Mouse (Mus musculus) frontal cortex, adult (tissue): ENCODE data around the gene Asrgl1.
"Not testable (repeated sequence)": the region's sequence is repeated elsewhere in the genome, so short reads cannot be mapped to it uniquely, and the experiment has no call there.

Source experiments
- ATAC-seq: cut with Nextera tagmentation; 2 replicates; pipeline ENCODE4 v1.9.2; 2017; ENCODE audit warnings: mild to moderate bottlenecking, moderate library complexity, mixed read lengths; ENCODE audit not compliant: low TSS enrichment

The Asrgl1 gene

GRCm38 (mm10) chr19:9135512-9136331, at the start of gene Asrgl1:
Gene Asrgl1, minus strand, starts transcription at chr19:9135636.
- ATAC-seq, result peak; percentile 99

DNA sequence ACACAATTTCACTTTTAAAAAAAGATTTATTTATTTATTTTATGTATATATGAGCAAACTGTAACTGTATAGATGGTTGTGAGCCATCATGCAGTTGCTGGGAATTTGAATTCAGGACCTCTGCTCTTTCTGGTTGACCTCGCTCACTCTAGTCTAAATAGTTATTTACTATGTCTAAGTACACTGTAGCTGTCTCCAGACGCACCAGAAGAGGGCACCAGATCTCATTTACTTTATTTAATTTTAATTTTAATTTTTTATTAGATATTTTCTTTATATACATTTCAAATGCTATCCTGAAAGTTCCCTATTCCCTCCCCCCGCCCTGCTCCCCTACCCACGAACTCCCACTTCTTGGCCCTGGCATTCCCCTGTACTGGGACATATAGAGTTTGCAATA, 10.8 kb upstream of the Asrgl1 start:
- ATAC-seq, result no peak

- ATAC-seq, result peak; percentile 74
These were observed 8.2 kb upstream of the Asrgl1 start for GRCm38 (mm10) chr19:9143639-9144125.

DNA sequence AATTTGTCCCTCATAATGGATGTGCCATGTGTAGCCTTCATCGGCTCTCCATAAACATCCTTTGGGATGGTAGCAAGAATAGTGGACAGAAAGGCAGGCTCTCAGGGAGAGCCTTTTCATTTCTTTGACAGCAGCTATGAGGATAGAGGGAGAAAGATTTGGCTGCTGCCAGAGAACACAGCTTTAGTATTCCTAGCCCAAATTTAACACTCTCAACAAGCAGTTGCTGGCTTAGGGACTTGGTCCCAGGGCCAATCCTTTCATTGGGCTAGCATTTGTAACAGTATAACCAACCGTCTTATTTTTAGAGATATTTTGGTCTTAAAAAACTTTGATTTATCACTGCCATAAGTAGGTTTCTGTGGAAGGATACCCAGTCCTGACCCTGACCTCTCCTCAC, 7.8 kb upstream of the Asrgl1 start:
- ATAC-seq, result peak; percentile 55; the same call in 1 of the 2 replicates

GRCm38 (mm10) chr19:9140361-9140760, 4.9 kb upstream of the Asrgl1 start:
- ATAC-seq, result not testable (repeated sequence)

DNA sequence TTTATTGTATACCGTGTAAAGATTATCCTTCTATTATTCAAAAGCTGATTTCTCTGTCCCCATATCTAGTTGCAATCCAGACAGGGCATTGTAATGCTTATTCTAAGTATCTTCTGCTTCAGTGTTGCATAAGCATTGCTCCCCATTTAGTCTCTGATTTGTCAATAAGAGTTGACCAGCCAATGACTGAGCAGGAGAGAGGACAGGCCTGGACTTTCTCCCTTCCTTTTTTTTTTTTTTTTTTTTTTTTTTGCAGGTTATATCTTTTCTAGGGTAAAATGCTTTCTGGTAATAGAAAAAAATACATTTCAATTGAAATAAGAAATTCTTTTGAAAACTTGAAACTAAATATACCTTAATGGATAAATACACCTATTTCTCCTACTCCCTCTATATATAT, 1.7 kb upstream of the Asrgl1 start:
- ATAC-seq, result no peak

GRCm38 (mm10) chr19:9134746-9135511, 507 bp downstream of the Asrgl1 start:
- peak; percentile 55 for ATAC-seq

GRCm38 (mm10) chr19:9129996-9130395, 5.4 kb downstream of the Asrgl1 start:
- ATAC-seq, result no peak

- no peak for ATAC-seq
These were observed 6.8 kb downstream of the Asrgl1 start for GRCm38 (mm10) chr19:9128499-9129194.

DNA sequence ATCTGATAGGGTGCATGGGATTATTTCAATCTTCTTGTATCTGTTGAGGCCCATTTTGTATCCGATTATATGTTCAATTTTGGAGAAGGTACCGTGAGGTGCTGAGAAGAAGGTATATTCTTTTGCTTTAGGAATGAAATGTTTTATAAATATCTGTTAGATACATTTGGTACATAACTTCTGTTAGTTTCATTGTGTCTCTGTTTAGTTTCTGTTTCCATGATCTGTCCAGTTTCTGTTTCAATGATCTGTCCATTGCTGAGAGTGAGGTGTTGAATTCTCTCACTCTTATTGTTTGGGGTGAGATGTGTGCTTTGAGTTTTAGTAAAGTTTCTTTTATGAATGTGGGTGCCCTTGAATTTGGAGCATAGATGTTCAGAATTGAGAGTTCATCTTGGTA, 11.4 kb downstream of the Asrgl1 start:
- ATAC-seq, result not testable (repeated sequence)

DNA sequence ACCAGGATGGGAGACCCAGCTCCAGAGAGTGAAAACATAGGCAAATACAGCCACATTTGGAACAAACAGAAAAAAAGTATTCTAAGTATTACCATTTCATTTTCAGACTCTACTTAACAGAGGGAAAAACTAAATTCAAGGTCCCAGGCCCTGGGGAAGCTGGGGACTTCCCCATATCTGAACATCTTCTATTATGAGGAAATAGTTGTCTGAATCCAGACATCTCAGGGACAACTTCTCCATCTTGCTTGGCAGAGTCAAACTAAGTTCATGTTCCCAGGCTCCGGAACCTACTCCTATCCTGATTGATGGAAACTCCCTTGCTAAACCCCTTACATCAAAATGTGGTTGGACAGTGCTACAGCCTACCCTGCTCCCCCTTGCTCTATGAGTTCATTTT, 13.0 kb downstream of the Asrgl1 start:
- ATAC-seq, result no peak

GRCm38 (mm10) chr19:9119655-9120425, 15.6 kb downstream of the Asrgl1 start:
- ATAC-seq, result no peak

DNA sequence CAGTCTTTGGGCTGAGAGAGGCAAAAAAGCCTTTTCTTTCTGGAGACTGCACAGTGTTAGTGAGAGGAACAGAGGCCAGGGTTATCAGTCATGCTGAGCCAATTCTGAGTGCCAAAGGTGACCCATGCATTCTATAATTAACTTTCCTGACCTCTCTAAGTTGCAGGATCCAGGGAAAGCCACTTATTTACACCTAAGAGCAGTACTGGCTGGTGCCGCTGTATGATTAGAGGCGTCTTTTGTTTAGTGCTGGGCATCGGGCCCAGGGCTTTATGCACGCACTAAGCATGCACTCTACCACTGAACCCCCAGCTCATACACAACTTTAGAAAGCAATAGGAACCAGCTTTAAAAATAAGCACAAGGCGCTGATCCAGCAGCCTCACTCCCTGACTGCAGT, 18.2 kb downstream of the Asrgl1 start:
- 0 out of 2 replicates have a peak, but pooled peaks have one; percentile 31 for ATAC-seq

DNA sequence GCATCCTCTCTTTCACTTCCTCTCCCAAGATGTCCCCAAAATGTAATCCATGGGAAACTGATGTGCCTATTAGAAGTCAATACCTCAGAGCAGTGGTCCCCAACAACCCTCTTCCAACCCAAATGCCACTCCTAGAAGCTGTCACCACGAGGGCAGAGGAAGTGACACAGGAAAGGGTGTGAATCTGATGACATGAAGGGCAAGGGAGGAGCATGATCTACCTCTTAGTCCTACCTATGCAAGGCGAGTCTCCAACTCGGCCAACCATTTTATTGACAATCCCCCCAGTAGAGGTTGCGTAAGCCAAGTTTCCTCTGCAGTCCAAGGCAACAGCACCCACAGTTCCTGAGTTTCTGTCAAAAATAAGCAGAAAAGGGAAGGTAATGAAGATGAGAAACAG, 19.2 kb downstream of the Asrgl1 start:
- no peak for ATAC-seq

- no peak for ATAC-seq
These were observed 23.4 kb downstream of the Asrgl1 start for GRCm38 (mm10) chr19:9112043-9112442.

GRCm38 (mm10) chr19:9110182-9110869, 25.1 kb downstream of the Asrgl1 start:
- peak; percentile 82 for ATAC-seq

DNA sequence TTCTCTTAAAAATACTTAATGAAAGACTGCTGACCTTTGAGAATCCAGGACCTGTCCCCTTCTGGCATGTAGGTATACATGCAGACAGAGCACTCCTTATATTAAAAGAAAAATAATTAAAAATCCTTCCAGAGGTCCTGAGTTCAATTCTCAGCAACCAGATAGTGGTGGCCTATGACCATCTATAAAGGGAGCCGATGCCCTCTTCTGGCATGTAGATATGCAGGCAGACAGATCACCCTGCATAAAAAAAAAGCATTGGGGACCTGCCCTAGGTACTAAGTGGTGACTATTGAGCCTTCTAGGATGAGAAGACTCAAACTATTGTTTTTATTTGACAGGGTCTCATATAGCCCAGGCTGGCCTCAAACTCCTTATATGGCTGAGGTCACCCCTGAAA, 26.9 kb downstream of the Asrgl1 start:
- no peak for ATAC-seq

- ATAC-seq, result no peak
These were observed 28.1 kb downstream of the Asrgl1 start for GRCm38 (mm10) chr19:9107379-9107755.

GRCm38 (mm10) chr19:9106751-9107378, 28.6 kb downstream of the Asrgl1 start:
- ATAC-seq, result no peak

DNA sequence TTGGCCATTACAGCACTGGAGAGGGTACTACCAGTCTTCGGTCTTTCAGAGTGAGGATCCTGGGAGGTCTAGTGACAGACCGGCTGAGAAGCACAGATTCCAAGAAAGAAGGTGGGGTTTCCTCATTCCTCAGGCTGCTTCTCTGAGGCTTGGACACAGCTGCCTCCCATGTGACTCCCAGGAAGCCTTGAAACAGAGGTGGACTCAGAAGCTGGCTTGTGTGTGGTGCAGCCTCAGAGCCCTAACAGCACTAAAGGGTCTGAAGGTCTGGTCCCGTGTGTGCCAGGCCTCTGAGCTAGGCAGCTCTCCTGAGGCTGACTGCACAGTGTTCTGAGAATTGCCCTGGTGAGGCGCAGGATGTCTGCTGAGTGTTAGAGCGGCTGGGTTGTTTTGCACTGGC, 29.3 kb downstream of the Asrgl1 start:
- no peak for ATAC-seq
